Mouse (Mus musculus) brain, embryonic 14.5 days (tissue): Measurements from ENCODE around the gene Pigg.

Source experiments
- CTCF ChIP-seq: fragments of 200-500 bp; IDR thresholded peaks from 2 replicates; pipeline ENCODE4 v1.5.1; 2012; ENCODE audit warnings: inconsistent platforms, mild to moderate bottlenecking, moderate library complexity, borderline replicate concordance; ENCODE audit not compliant: insufficient read depth, insufficient read length; ENCODE audit errors: extremely low read depth
- POLR2A ChIP-seq: fragments of 200-500 bp; IDR thresholded peaks from 2 replicates; pipeline ENCODE4 v1.6.1; 2012; ENCODE audit warnings: mild to moderate bottlenecking, inconsistent platforms, borderline replicate concordance; ENCODE audit not compliant: poor library complexity, insufficient read depth, insufficient read length, severe bottlenecking; ENCODE audit errors: extremely low read depth

- no peak for TF ChIP-seq POLR2A
- no peak for TF ChIP-seq CTCF
Measured at GRCm38 (mm10) chr5:108269811-108270151, 42.6 kb upstream of the Pigg start.
